Mouse (Mus musculus): Measurements from ENCODE around the gene Tubd1.
A peak's percentile ranks its signal among the peaks of the same experiment; 100 is the strongest.

Tubd1 gene

DNA sequence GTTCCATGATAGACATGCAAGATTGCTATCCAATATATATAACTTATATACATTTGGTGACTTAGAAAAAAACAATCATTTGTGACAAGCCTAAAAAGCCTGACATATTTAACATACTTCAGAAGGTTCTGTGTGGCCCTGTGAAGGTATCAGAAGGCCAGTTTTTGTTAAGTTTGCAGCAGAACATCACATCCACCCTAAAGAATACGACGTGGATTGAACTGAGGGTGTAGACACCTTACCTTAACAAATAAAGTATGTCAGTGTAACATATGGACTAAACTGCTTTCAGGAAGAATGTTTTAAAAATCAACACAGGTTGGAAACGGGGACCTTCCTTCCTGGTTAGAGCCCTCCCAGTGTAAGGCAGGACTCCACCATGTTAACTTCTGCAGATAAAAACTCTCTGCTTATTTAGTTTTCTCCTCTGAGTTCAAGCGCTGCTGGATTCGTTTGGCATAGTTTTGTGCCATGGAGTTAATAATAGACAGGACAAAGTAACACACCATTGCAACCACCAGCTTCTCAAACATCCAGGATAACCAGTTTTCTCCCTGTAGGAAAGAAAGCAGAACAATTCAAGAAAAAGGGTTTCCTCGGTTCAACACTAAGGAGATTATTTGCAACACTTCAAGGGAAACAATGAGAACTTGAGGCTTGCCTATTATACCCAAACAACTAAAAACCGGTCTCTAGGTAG is 40.3 kb downstream of the Tubd1 start:
- peak; percentile 76 for DNase-seq

DNA sequence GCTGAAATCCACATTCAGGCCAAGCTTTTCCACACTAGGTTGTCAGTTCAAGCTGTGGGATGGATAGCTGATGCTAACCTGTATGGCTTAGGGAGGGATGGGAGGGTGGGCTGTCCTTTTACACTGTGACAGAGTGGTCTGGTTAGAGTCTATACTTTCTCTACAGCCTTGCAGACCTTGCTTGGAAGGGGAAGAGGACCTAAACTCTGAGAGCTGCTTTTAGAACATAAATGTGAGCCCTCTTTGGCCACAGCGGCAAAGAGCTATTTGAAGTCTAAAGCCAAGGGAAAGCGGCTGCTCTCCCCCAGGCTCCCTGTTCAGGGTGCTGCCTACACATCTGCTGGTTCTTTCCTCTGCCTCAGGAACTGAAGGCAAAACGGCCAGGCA is 40.8 kb downstream of the Tubd1 start:
- DNase-seq: no peak

DNA sequence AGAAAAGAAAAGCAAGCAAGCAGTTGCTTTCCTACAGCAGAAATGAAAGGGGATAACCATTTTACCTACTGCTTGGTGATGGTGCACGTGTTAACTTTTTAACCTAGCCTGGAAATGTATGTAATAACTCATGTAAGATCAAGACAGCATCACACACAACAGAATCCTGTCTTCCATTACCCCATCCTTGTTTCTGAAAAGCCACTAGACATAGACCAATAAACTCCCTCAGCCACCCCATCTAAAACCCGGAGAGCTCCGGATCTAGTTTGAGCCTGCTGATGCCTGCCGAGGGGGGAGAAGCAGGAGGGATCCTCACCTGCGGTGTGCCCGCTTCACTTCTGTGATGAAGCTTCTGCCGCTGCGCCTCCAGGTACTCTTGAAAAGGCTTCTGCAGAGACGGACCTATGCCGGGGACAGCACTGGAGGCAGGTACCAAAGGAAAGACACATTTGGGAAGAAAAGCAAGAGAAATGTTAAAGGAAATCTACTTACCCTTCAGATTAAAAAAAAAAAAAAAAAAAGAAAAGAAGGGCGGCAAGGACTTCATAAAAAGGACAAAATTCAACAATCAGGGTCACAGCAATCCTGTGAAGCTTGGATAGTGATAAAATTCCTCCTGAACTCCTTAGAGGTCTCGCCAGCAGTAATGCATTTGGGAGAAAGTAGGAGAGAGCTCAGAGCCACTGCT is 41.5 kb downstream of the Tubd1 start:
- DNase-seq: peak; percentile 55

DNA sequence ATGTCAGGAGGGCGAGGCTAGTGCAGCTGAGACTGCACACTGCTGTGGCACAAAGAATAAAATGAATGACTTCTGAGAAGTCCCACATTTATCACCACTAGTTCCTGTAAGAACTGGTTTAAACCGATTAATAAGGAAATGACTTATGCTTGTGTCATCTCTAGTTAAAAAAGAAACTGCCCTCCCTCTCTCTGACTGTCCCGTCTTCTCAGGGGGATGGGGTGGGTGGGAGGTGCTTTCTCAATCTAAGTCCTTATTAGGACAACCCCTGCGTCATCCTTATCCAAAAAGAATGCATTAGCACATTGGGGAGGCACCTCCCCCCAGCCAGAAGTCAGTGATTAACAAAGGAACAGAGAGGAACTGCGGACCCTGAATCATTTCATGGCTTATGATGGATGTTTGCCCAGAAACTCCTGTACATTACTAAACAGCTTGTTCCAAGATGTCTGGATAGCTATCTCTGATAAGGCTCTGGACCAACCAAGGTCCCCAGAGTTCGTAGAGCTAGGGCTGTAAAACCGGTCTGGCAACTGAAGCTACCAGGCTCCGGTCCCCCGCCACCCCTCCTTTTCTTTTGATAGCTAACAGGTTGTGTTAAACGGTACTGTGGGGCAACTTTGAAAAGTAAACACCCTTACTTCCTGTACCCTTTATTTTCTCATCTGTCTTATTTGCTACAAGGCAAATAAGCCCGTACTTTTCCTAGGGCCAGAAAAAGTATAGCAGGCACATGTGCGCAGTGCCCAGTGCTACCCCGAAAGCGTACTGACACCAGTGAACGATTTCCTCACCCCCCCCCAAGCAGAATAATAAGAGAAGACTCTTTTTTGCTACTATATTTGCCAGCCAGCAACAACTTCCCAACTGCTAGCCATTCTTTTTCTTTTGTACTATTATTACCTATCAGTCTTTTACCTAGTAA is 42.3 kb downstream of the Tubd1 start:
- DNase-seq: peak; percentile 91

DNA sequence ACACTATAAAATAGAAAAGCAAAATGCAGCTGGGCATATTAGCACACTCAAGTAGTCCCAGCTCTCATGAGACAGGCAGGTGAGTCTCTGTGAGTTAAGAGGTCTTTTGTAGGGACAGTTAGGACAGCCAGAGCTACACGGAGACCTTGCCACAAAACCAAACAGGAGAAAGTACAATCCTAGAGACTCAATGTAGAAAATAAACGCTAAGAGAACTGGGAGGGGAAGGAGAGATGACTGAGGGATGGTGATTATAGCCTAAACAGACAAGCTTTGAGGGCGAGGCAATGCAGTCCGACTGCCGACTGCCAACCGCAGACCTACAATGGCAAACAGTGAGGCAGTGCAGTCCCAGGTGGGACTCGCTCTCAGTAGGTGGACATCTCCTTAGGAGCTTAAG is 43.0 kb downstream of the Tubd1 start:
- DNase-seq: no peak

DNA sequence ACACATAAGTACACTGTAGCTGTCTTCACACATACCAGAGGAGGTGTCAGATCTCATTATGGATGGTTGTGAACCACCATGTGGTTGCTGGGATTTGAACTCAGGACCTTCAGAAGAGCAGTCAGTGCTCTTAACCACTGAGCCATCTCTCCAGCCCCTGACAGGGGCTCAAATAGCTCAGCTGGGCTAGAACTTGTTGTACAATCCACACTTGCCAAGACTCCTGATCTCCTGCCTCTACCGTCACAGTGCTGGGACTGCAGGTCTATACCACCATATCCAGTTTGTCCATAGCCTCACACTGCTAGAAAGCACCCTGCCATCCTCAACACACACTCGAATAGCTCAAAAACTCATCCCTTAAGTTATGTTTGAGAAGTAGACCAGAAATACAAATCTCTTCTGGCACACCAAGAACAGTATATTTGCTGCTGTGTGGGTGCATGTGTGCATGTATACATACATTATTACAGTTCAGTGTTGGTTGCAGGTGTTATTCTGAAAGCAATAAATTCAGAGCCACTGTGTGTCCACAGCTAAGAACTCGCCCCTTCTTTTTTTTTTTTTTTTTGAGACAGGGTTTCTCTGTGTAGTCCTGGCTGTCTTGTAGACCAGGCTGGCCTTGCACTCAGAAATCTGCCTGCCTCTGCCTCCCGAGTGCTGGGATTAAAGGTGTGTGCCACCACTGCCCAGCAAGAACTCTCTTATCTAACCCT is 44.0 kb downstream of the Tubd1 start:
- DNase-seq: no peak

DNA sequence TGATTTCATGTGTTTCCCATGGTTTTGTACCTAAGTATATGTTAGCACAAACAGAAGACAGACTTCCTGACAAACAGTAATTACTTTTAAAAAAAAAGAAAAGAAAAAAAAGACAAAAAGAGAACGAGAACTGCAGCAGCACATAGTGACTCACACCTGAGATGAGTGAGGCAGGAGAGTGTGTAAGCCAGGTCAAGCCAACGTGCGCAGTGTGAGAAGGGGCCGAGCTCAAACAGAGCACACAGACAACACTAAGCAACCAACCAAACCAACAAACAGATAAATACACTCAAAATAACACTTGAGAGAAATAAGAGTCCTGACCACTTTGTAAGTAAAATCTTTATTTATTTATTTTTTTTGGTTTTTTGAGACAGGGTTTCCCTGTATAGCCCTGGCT is 45.3 kb downstream of the Tubd1 start:
- DNase-seq: no peak

DNA sequence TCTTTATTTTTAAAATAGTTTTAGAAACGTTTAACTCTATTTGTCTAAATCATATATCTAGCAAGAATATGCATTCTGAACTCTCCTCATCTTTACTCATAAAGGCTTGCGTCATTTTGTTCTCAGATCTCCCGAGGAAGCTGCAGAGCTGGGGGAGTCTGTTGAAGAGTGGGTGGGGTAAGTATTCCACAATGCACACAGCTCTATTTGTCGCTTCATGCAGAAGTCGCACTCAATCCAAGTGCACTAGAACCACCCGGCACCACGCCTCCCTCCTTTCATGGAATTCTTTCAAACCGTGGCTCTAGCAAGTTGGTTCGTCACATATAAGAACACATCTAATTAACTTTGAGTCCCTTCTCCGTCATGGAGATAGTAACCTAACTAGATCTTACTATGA is 45.8 kb downstream of the Tubd1 start:
- DNase-seq: no peak

DNA sequence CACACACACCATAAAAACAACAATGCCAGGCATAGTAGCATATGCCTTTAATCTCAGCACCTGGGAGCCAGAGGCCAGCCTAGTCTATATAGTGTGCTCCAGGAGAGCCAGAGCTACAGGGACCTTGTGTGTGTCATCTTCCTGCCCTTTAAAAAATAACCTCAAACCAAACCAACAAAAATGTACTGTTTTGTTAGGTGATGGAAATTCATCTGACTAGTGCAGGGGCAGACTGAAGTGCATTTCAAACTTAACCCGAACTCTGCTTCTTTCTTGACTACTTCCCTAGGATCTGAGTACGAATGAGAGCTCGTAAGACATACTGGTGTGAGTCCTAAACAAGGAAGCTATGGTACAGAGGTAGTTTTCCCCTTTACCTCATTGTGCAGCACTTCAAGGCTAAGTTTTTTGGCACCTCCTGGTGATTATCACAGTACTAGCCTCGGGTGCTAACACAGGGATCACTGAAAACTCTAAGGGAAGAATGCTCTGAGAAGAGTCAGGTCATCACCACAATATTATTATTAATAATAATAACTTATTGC is 46.6 kb downstream of the Tubd1 start:
- no peak for DNase-seq

DNA sequence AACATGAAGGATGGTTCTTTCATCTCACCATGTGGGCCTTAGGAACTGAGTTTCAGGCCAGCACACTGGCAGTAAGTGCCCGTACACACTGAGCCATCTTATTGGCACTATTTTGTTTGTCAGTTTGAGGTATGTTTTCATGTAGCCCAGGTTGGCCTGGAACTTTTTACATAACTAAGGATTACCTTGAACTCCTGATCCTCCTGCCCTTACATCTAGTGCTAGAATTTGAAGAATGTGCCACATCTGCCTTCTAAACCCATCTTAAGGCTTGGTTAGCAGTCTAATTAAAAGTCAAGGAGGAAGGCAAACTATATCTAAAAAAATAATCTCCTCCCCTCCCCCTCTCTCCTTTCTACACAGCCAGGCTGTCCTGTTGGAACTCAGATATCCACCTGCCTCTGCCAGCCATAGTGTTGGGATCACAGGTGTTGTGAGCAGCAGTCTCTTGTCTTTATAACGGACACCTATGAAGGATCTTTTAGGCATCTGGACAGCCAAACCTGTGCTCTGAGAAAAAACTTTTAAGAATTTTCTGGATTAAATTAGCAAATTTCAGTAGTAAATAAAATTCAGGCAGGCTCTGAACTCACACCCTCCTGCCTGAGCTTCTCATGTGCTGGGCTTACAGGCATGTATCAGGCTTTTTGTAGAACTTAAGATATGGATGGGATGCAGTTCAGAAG is 47.3 kb downstream of the Tubd1 start:
- no peak for DNase-seq

DNA sequence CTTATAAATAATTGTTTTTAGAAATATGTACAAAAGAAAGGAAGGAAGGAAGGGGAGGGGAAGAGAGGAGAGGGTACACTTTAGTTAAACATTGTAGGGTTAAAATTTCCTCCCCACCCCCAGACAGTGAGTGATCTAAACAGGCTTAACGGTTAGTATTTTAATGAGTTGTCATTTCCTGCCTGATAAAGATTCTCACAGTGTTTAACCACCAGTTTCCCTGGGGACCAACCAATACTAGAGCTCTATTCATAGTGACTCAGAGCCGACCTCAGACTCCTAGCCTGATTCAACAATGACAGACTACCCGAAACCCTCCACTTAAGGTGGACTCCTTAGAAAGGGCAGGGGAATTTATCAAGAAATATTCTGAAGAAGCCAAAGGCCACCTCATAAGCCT is 48.2 kb downstream of the Tubd1 start:
- DNase-seq: no peak

DNA sequence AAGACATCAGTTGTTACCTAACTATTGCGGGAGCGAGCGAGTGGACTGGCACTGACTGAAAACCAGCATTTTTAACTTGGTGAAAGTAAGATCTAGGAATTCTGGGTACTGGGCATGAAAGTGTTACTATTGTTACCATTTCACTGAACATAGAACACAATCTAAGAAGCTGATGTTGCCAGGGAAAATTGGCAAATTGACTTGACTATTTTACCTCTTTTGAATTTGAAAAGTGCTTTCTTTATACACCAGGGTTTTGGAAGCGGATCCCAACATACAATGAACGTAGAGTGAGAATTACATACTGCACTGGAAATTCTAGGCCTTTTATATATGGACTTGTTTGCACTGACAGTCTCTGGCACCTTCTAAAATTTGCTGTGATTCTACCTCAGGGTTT is 48.7 kb downstream of the Tubd1 start:
- no peak for DNase-seq

DNA sequence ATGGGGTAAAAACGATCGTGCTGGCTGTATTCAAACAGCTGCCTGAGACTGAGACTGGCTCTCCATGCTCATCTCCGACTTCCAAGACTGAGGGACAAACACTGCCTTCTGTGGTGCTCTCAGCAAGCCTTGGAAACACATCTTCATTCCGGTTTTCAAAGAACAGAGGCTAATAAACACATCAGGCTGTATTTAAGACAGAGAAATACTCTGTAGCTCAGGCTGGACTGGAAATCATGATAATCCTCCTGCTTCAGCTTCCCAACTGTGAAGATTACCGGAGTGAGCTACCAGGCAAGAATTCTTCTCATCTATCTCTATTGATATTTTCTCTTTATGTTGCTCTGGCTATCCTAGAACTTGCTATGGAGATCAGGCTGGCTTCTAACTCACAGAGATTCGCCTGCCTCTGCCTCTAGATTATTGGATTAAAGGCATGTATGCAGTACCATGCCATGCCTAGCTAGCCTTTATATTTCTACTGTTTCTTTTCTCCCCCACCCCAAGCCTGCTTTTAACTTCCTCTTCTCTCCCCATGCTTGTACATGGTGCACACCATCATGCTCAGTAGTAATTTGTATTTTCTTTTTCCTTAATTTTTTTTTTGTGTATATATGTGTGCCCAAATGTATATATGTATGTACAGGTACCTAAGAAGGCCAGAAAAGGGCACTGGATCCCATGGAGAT is 49.5 kb downstream of the Tubd1 start:
- DNase-seq: no peak

DNA sequence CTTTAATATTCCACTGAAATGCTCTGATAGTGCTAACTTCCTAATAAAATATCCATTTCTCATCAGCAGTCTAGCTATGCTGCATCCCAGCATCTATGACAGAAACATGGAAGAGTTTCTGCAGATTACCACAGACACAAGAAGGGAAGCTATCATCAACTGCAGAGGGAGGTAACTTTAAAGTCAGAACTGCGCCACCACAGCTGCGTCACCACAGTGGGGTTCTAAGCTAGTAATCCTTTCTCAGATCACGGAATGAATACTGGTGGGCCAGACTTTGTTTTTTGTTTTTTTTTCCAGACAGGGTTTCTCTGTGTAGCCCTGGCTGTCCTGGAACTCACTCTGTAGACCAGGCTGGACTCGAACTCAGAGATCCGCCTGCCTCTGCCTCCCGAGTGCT is 50.6 kb downstream of the Tubd1 start:
- DNase-seq: no peak

DNA sequence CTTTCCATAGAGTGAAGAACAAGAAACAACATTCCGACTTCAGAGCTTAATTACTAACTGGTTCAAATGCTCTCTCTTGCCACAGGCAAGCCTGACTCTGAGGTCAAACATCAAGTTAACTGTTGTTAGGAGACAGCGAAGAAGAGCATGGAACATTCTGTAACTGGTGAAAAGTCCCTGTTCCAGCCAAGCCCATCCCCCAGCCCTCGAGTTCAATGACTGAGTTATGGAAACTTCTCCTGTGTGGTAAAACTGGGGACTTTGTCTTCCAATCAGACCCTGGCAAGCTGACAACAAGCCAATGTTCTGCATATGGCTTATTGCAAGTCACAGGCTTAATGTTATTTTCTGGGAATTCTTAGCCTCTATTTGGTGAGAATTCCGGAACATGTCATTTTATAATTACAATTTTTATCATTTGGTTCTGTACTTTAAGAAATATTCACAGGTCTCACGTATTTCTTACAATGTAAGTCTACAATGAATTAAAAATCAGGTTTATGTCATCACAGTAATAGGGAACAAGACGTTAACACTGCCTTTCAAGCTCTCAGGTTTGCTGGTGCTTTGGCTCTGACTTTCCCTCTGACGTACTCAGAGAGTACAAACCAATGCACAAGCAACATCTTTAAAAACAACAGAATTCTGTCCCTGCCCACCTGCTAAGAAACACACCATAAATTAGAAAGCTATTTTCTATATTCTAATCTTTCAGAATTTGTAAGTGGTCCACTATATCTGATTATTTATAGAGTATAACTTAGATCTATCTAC is 51.6 kb downstream of the Tubd1 start:
- peak; percentile 95 for DNase-seq

DNA sequence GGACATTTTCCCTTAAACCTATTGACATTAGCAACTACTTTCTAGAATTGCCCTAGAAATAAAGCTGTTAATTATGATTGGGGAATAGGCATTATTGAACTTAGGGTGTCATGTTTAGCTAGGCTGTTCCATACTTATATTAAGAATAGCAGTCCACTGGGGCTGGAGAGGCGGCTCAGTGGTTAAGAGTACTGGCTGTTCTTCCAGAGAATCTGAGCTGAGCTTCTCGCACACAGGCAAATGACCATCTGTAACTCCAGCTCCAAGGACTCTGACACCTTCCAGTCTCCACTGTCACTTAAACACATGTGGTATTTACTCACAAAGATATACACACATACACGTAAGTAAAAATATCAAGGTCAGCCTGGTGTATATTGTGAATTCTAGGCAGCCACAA is 52.2 kb downstream of the Tubd1 start:
- no peak for DNase-seq

DNA sequence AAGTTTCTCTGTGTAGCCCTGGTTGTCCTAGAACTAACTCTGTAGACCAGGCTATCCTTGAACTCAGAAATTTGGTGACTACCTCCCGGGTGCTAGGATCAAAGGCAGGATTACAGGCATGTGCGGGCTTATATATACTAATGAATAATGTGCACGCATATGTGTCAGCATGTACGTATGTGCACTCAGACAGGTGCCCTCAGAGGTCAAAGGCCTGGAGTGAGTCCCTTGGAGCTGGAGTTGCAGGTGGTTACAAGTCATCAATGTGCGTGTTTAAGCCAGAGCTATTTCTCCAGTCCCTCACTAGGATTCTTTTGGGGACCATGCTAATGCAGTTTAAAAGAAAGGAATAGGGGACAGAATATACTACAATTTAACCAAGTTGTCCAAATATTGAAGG is 53.4 kb downstream of the Tubd1 start:
- DNase-seq: no peak

DNA sequence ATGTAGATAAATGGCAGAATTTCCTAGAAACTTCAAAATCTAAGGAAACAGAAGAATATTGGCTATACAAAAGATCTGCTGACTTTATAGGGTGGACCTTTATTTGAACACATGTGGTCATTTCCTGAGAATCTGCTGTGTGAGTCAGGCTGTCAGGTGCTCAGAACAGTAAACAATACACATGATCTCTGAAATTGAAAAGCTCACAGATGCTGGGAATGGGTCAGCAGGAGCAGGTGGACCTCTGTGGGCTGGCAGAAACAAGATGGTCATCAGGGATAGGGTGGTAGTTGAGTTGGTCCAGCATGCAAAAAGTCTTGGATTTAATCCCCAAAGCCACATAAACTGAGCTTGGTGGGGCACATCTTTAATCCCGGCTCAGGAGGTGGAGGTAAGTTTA is 53.8 kb downstream of the Tubd1 start:
- DNase-seq: no peak

DNA sequence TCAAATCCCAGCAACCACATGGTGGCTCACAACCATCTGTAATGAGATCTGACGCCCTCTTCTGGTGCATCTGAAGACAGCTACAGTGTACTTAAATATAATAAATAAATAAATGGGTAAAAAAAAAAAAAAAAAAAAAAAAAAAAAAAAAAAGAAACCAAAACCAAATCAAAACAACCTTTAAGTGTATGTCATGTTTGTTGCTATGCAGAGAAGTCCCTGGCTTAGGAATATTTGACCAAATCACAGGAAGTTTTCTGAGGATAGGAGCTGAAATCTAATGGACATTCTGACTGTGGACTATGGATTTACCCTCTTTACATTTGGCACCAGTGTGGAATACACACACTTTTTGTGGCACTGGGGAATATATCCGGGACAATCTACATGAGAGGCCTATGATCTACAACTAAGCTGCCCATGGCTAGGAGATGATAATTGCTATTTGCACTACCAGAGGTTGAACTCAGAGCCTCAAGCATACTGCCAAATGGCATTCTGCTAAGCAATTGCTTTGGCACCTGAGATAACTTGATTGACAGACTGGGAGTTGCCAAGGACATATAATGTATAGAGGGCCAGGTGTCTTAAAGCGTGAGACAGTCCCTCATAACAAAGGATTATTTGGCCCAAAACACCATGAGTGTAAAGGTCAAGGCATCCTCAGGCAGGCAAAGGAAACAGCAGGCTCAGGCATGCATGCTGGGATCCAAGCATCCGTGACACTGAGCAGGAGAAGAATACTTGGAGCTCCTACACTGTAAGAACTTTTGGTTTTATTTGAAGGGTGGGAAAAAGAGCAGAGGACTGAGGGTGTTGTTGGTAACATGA is 54.8 kb downstream of the Tubd1 start:
- DNase-seq: peak; percentile 55

DNA sequence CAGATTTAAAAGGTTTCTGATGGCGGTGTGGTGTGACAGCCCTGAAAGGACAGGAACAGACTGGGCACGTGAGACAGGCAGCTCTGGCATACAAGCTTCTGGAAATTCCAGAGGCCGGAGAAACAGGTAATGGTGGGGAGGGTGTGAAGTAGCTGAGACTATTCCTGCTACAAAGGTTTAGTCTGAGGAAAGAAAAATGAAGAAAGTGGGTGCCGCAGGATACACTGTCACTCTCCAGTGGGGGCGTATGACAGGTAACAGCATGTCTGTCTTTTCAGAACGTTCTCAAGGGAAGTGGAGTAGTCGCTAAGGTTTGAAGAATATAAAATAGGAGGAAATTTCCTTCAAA is 55.4 kb downstream of the Tubd1 start:
- no peak for DNase-seq

All from kidney, adult 9 months (tissue).